Mouse (Mus musculus) lung, adult 18-20 months (tissue): ENCODE results near the gene Ftcd.

ENCODE experiments used
- DNase-seq, 2 experiments: peaks; one replicate each; pipeline ENCODE4 v3.0.0; 2022; ENCODE audit warnings: mixed read lengths in 2 of 2

Gene Ftcd

DNA sequence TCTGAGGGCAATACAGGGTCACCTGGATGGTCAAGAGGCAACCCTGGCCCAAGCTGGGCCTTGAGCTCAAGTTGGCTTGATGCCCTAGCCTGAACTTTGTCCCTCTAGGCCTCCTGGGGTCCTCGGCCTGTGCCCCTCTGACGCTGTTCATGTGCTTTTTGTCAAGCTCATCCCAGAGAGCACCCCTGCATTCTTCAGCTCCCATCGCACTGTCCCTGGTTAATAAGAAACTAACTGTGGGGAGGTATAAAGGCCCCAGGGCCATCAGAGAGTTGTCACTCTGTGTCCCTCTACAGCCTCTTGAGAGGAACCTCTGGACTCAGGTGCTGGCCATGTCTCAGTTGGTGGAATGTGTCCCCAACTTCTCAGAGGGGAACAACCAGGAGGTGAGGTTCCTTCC lies at the start of gene Ftcd:
Gene Ftcd, plus strand, starts transcription at position 275 of the 400 bp plus-strand sequence.
- DNase-seq: no peak

- DNase-seq: no peak
Observed at GRCm38 (mm10) chr10:76530922-76531321, 44.5 kb upstream of the Ftcd start.

DNA sequence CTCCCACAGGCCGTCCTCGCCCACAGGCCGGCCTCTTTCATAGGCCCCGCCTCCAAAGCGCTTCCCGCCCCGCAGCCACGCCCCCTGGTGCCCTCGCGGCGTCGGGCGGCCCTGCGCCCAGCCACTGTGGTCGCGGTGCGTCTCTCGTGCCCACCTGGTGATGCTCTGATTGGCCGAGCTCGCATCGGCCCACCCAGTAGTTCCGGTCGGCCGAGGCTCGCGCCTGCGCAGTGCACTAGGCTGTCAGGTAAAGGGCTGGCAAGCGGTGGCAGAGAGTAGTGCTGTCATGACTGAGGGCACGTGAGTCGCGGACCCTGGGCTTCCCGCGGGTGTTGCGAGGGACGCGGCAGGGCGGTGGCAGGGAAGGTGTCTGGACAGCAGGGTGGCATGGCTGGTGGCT lies 44.1 kb upstream of the Ftcd start, which contains the start of gene Lss:
Gene Lss, plus strand, starts transcription at position 214 of the 400 bp plus-strand sequence.
- DNase-seq: peak; percentile 96 to 97

DNA sequence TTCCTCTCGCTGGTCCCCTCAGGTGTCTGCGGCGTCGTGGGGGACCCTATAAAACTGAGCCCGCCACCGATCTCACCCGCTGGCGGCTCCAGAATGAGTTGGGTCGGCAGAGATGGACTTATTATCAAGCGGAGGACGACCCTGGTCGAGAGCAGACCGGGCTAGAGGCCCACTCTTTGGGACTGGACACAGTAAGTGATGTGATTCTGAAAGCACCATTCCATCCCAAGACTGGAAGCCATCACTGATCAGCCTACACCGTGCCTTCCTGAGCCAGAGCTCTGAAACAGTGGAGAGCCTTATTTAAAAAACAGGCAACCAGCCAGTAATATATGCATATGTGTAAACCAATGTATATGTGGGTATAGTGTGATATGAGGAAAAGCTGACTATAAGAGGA lies 43.6 kb upstream of the Ftcd start:
- DNase-seq: no peak

DNA sequence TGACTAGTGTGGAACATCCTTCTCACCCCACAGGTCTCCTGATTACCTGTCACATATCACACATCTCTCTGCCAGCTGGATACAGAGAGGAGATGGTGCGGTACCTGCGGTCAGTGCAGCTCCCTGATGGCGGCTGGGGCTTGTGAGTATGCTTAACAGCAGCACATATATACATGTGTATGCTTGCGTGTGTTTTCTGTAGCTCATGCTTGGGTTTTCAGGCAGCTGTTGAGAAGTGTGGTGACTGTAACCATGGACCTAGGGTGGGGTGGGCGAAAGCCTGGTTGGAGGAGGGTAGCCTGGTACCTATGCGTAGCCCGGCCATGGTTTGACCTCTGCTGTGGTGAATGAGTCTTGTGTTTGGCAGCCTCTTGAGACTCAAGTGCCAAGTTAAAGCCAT lies 39.9 kb upstream of the Ftcd start:
- no peak for DNase-seq

DNA sequence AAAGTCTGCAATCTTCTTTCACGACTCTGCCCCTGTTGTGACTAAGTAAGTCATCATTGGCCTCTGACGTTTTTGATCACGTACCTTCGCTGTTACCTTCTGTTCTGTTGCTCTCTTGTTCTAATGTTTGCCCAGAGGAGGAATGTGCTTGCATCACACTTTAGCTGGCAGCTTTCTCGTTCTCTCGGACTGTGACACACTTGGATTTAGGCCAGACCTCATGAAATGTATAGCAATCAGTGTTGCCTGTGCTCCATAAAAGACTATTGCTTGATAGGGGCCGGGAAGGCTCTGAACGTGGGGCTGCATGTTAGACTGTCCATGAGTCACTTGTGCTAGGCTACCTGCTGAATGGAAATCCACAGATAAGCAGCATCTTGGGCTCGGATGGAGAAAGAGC lies 37.8 kb upstream of the Ftcd start:
- peak; percentile 37 to 70 for DNase-seq

DNA sequence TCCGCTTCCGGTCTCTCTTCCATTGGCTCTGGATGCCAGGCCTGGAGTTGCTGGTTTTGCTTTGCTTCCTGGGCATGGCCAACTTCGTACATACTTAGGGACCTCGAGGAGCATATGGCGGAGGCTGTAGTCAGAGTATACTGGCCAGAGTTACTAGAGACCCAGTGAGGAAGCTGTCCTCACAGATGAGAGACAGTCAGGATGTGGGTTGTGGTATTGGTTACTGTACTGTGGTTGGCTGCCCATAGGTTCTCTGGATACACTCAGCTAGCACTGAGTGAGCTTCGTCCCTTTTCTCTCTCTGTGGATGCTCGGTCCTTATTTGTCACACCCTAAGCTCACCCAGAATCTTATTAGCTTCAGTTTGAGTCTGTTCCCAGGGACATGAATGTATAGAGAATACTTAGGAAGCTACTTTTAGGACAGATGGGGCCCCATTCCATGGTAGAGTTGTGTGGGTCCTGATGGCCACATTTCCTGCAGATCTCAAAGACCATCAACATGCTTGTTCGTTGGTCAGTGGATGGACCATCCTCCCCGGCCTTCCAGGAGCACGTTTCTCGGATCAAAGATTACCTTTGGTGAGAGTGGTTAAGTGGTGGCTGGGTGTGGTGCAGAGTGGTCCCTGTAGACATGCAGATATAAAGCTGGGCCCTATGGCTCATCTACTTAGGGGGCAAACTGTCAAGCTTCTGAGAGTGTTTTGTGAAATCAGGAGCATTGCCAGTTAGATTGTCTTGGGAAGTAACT lies 33.9 kb upstream of the Ftcd start:
- DNase-seq: no peak

- no peak for DNase-seq
Observed at GRCm38 (mm10) chr10:76542636-76543375, 32.6 kb upstream of the Ftcd start.

DNA sequence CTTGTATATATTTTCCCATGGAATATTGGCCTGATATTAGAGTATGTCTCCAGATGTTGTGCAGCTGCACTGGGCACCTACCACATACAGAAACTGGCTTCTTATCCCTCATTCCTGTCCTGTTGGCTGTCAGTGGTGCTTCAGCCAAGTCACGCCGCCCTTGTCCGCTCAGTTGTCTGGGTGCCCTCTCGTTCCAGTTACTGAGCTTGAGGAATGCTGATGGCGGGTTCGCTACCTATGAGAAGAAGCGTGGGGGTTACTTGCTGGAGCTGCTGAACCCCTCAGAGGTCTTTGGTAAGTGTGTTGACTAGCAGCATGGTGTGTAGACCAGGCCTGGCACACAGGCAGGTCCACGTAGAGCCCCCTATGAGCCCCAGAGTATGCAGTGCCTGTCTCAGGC lies 28.9 kb upstream of the Ftcd start:
- DNase-seq: no peak

DNA sequence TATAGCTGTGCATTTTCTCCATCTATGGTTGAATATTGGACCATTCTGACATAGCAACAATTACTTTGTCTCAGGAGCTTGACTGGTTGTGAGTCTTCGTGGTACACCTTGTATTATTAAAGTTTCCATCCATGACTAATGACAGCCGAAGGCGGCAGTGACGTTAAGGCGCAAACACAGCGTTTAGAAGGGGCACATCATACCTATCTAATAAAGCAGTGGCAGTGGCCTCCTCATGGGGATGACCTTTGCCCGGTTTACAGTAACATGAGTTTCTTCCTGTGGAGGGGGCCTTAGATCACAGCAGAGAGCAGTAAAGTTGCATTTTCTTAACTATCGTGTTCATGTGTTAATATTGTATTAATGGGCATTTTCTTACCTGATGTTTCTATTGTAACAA lies 27.2 kb upstream of the Ftcd start:
- no peak for DNase-seq

GRCm38 (mm10) chr10:76550458-76550857 lies 25.0 kb upstream of the Ftcd start:
- DNase-seq: no peak

DNA sequence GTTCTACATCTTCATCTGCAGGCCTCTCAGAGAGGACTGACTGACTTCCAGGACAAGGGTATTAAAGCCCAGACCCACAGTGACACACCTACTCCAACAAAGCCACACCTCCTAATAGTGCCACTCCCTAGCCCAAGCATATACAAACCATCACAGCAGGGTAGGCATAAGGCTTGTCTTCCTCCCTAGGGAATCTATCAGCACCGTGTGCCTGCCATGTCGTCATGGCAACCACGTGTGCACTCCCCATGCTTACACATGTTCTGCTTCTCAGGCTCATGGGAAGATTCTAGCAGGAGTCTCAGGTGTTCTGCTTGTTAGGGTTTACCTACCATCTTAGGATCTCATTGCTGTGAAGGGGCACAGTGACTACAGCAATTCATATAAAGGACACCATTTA lies 23.9 kb upstream of the Ftcd start:
- DNase-seq: no peak

DNA sequence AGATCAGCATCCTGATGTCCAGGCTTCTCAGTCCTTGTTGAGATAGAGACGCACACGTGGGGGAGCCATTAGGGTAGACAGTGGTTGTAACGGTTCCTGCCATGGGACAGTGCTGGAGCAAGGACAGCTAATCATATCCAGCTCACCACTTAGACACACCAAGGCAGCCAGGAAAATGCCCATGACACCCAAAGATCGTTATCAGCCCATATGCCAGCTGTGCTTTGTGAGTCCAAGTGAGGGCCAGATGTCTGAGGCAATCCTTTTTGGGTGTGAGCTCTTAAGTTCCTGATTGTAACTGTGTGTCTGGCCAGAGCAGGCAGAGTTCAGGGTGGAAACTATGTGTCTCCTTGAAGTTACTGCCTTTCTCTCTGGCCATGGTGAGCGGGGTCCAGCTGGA lies 21.4 kb upstream of the Ftcd start:
- DNase-seq: no peak

- no peak for DNase-seq
Observed at GRCm38 (mm10) chr10:76561972-76562371, 13.5 kb upstream of the Ftcd start, which contains the start of gene Spatc1l. Gene Spatc1l (plus strand): TSS chr10:76562272.

DNA sequence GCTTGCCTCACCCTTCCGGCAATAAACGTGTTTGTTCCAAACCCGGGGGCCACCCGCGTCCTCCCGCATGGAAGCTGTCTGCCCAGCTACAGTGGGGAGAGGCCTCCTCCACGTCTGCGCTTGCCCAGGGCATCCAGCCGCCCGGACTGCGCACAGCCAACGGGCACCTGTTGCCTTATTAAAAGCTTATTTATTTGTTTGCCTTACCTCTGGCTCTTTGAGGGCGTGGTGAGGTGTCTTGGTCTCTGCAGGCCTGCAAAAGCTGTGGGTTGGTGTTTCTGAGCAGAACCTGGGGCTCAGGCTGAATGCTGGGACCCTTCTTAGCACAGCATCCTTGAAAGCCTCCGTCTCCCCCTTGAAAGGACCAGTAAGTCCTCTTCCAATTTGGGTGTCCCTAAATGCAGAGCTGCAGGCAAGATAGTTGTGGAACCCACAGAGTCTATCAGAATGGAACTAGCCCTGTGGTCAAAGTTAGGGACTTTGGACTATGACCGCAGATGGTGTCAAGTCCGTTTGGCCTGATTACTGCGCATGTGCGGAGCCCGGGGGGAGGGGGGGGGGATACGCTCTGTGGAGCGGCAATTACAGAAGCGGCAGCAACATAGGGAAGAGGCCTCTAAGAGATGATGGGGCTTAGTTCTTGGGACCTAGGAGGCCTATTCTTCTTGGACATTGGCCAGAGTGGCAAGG lies 5.3 kb upstream of the Ftcd start:
- no peak for DNase-seq

- DNase-seq: no peak
Observed at GRCm38 (mm10) chr10:76571070-76571469, 4.4 kb upstream of the Ftcd start.

DNA sequence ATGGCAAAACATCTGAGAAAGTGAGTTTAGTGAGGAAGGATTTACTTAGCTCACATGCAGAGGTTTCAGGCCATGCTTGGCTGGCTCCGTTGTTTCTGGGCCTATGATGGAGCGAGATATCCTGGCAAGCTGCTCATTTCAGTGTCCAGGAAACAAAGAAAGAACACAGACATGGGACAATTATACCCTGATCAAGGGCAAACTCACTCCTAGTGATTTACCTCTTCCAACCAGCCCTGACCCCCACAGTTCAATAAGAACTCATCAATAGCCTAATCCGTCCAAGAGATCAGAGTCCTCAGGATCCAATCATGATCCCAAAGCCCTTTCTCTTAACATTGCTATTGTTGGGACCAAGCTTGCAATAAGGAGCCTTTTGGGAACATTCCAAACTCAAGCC lies 3.3 kb upstream of the Ftcd start:
- no peak for DNase-seq

GRCm38 (mm10) chr10:76576920-76577319 lies 1.5 kb downstream of the Ftcd start:
- DNase-seq: no peak

GRCm38 (mm10) chr10:76584138-76584537 lies 8.7 kb downstream of the Ftcd start:
- DNase-seq: no peak

DNA sequence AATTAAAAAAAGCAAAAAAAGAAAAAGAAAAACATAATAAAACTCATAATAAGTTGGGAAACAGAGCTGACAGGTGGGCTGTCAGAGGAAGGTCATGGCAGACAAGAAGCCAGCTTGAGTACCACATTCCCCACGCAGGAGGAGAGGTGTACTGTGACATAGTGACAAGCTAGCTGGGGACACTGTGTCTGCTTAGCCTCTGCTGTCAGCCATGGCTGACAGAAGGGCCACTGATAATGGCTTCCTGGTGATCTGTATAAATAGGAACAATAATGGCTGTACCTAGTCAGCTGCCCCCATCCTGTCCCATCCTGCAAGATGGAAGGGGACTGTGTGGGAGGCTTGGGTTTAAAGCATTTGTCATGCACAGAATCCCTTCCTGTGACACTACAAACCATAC lies 10.7 kb downstream of the Ftcd start:
- DNase-seq: no peak

DNA sequence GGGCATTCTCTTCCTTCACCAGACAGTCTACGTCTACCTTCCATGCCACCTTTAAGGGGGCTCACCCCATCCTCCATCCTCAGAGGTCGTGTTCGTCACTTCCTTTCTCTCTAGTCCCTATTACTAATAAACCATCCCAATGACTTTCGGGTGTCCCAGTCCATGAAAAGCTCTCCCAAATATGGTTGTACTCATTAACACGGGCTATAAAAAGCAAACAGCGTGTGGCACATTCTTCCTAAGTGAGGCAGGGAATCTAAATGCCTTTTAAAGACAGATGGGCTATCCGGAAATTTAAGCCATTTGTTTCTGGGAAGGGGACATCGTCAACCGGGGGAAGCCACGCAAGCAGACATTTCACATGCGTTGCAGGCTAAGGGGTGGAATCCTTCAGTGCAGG lies 14.7 kb downstream of the Ftcd start:
- DNase-seq: no peak

DNA sequence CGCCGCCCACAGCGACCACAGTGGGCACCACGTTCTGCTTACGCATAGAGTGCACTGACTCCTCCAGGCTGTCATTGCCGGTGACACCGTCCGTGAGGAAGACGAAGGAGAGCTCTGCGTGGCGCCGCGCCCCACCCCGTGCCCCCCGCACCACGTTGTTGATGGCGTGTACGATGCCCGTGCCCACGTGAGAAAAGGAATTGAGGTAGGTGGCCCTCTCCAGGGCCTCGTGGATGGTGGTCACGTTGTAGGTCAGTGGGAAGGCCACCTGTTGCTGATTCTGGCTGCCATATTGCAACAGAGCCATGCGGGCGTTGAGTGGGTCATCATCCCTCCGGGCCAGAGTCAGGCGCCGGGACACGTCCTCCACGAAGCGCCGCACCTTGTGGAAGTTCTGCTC lies 20.9 kb downstream of the Ftcd start:
- no peak for DNase-seq

- DNase-seq: peak; percentile 10 to 15
Observed at GRCm38 (mm10) chr10:76602690-76603089, 27.2 kb downstream of the Ftcd start.

- no peak for DNase-seq
Observed at GRCm38 (mm10) chr10:76612473-76612872, 37.0 kb downstream of the Ftcd start.
